Mouse (Mus musculus) stomach, embryonic 16.5 days (tissue): Measurements from ENCODE around the gene Samd4b. TPM values are rescaled to one million over a fixed set of nuclear protein-coding genes. Genes with fewer than 3 reads are reported as not detected.
"Not testable (repeated sequence)": the region's sequence is repeated elsewhere in the genome, so short reads cannot be mapped to it uniquely, and the experiment has no call there.

Experiments
- ATAC-seq: fragments of 200-750 bp; cut with Nextera tagmentation; 2 replicates; pipeline ENCODE4 v1.8.0; 2017; ENCODE audit warnings: moderate number of reproducible peaks, moderate TSS enrichment; ENCODE audit not compliant: insufficient read depth, low FRiP score
- H3K27ac ChIP-seq: fragments of 300-500 bp; sonication (generic); 2 replicates; pipeline ENCODE4 v1.5.1; 2014; ENCODE audit warnings: low read length
- H3K27me3 ChIP-seq: fragments of 300-500 bp; sonication (generic); 2 replicates; pipeline ENCODE4 v1.6.1; 2014; ENCODE audit warnings: low read length, control low read depth, mixed read lengths; ENCODE audit not compliant: control insufficient read depth, insufficient read depth
- H3K36me3 ChIP-seq: fragments of 300-500 bp; sonication (generic); 2 replicates; pipeline ENCODE4 v1.6.1; 2014; ENCODE audit warnings: low read length; ENCODE audit not compliant: control insufficient read depth, insufficient read depth
- H3K4me1 ChIP-seq: fragments of 300-500 bp; sonication (generic); 2 replicates; pipeline ENCODE4 v1.6.1; 2014; ENCODE audit warnings: low read length, control low read depth, mixed read lengths; ENCODE audit not compliant: control insufficient read depth, insufficient read depth
- H3K4me2 ChIP-seq: fragments of 300-500 bp; sonication (generic); 2 replicates; pipeline ENCODE4 v1.6.1; 2014; ENCODE audit warnings: low read depth, low read length, mixed read lengths
- H3K4me3 ChIP-seq: fragments of 300-500 bp; sonication (generic); replicated peaks from 2 replicates; pipeline ENCODE4 v1.5.1; 2014; ENCODE audit warnings: mild to moderate bottlenecking, low read length
- H3K9ac ChIP-seq: fragments of 300-500 bp; sonication (generic); 2 replicates; pipeline ENCODE4 v1.6.1; 2014; ENCODE audit warnings: low read length
- H3K9me3 ChIP-seq: fragments of 300-500 bp; sonication (generic); replicated peaks from 2 replicates; pipeline ENCODE4 v1.6.1; 2016; ENCODE audit warnings: low read length, control low read depth; ENCODE audit not compliant: control insufficient read depth
- WGBS: fragments of 180-500 bp; shearing (Covaris S2); extraction: QIAGEN DNeasy Blood & Tissue Kit; methylation state at CpG from one replicate; pipeline ENCODE4 v1.1.7; 2014; 5-methylcytosine and 5-hydroxymethylcytosine counted together
- polyA plus RNA-seq: library from polyadenylated mRNA; unstranded; fragments of >200 nt; fragmentation: Nextera tagmentation; extraction: Ambion mirVana; gene quantifications from 2 replicates; pipeline ENCODE4 v1.2.1, GENCODE M21; 2015

The Samd4b gene
- polyA plus RNA-seq, 1 experiment from 2014 or later: 10.9 TPM

DNA sequence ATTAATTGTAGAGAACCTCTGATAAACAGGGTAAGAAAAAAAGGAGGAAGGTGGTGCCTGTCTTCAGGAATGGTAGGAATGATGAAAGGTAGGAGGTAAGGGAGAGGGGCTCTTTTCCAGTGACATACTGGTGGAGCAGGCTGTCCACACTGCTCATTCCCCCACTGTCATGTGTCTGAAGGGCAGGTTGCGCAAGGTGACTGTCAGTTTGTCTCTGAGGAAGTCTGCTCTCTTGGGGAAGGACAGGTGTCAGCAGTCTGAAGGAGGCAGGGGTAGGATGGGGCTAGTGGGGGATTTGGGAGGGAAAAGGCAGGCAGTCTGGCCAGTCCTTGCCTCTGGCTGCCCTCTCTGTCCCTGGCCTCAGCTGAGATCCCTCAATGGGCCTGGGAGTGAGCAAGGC is 196.9 kb downstream of the Samd4b start:
- 94% methylated on average over 1 of the region's 1 CpGs for WGBS
- H3K4me2 ChIP-seq: no peak overlapping the region

DNA sequence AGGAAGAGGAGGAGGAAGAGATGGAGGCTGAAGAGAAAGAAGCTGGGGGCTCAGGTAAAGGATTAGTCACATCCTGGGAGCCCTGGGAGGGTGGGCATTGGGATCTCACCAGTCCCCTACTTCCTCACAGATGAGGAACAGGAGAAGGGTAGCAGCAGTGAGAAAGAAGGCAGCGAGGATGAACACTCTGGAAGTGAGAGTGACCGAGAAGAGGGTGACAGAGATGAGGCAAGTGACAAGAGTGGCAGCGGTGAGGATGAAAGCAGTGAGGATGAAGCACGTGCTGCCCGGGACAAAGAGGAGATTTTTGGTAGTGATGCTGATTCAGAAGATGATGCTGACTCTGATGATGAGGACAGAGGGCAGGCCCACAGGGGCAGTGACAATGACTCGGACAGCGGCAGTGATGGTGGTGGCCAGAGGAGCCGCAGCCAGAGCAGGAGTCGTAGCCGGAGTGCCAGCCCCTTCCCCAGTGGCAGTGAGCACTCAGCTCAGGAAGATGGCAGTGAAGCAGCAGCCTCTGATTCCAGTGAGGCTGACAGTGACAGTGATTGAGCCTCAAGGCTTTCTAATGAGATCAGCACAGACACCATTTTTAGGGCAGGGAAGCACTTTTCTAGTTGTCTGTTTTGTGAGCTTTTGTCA is 199.1 kb downstream of the Samd4b start:
- H3K4me3 ChIP-seq: no peak overlapping the region
- H3K36me3 ChIP-seq: peaks cover 23% of the 10 kb centered on the region
- H3K4me1 ChIP-seq: peaks cover 2% of the 10 kb centered on the region; the same call in 1 of the 2 replicates
- no peak overlapping the region for H3K9ac ChIP-seq
- no peaks in the 10 kb centered on the region for H3K27me3 ChIP-seq
- WGBS: 90% methylated on average over 10 of the region's 10 CpGs
- no peak for ATAC-seq
- no peak overlapping the region for H3K4me2 ChIP-seq
- H3K9me3 ChIP-seq: no peaks in the 10 kb centered on the region
- H3K27ac ChIP-seq: no peak overlapping the region

More for the DNA sequence above, 196.9 kb downstream of the Samd4b start:
- ATAC-seq: no peak
- H3K27me3 ChIP-seq: no peaks in the 10 kb centered on the region
- no peaks in the 10 kb centered on the region for H3K4me1 ChIP-seq
- H3K9ac ChIP-seq: no peak overlapping the region
- no peak overlapping the region for H3K27ac ChIP-seq
- H3K36me3 ChIP-seq: peaks cover 41% of the 10 kb centered on the region
- no peaks in the 10 kb centered on the region for H3K9me3 ChIP-seq
- no peak overlapping the region for H3K4me3 ChIP-seq

DNA sequence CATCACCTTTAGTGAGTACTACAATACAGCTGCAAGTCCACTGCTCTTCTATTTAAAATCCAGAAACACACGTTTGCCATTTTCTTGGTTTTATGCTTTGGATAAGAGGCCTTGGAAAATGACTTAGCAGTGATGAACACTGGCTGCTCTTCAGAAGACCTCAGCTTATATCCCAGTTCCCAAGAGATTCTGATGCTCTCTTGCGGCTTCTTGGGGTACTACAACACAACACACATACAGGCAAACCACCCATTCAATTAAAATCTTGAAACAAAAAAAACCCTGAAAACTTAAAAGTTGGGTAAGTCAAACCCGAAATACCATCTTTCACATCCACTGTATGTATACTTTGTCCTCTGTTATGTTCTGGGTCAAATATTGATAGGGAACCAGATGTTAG is 199.9 kb downstream of the Samd4b start:
- ATAC-seq: no peak
- Histone ChIP-seq H3K4me1 (peaks cover 7% of the 10 kb centered on the region; the same call in 1 of the 2 replicates), H3K4me2 (no peak overlapping the region), H3K27ac (no peak overlapping the region), H3K9ac (no peak overlapping the region), H3K9me3 (no peaks in the 10 kb centered on the region), H3K27me3 (no peaks in the 10 kb centered on the region), H3K36me3 (peaks cover 17% of the 10 kb centered on the region), H3K4me3 (no peak overlapping the region)
- WGBS: 58% methylated on average over 3 of the region's 3 CpGs

DNA sequence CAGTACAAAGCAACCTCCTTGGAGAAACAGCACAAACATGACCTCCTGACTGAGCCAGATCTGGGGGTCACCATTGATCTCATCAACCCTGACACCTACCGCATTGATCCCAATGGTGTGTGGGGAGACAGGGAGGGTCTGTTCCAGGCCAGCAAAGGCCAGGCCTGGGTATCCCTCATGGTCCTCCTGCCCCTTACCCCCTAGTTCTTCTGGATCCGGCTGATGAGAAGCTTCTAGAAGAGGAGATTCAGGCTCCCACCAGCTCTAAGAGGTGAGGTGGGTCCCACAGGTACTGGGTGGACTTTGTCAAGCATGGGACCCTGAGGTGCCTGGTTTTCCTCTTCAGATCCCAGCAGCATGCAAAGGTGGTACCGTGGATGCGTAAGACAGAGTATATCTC is 202.5 kb downstream of the Samd4b start:
- Histone ChIP-seq H3K4me2 (no peak overlapping the region), H3K9me3 (no peaks in the 10 kb centered on the region), H3K27ac (no peak overlapping the region), H3K9ac (no peak overlapping the region), H3K27me3 (no peaks in the 10 kb centered on the region), H3K4me1 (peaks cover 14% of the 10 kb centered on the region), H3K36me3 (0 out of 2 replicates have a peak, but pooled peaks cover 16% of the 10 kb centered on the region), H3K4me3 (no peak overlapping the region)
- 92% methylated on average over 4 of the region's 4 CpGs for WGBS
- ATAC-seq: no peak

DNA sequence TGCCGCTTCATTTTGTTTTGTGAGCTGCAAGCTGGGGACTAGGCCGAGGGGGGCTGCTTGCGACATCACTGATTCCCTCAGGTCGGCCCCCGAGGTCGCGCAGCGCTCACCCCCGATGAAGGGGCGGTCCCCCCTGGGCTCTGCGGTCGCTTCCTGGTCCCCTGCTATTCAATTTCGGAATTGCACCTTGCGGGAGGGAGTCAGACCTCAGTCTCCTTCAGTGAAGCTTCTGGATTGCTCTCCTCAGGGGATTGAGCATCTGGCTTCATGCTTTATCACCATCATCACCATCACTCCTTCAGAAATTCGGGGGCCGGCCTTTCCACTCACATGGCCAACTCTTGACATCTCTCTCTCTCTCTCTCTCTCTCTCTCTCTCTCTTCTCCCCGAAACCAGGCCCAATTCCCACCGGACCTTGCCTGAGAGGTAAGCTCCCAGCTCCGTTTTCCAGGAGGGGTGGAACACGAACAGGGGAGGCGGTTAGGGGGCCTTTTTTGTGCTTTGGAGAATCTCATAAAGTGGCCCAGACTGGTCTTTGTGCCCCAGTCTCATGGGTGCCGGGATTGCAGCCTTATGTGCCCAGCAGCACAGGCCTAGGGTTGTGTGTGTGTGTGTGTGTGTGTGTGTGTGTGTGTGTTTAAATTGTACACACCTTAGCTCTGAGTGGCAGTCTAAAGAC is 204.5 kb downstream of the Samd4b start:
- no peaks in the 10 kb centered on the region for H3K27me3 ChIP-seq
- H3K4me1 ChIP-seq: peaks cover 14% of the 10 kb centered on the region
- ATAC-seq: 0 out of 2 replicates have a peak, but pooled peaks have one; percentile 2
- no peaks in the 10 kb centered on the region for H3K9me3 ChIP-seq
- peak overlapping the region; percentile 84; the same call in 1 of the 2 replicates for H3K27ac ChIP-seq
- peak overlapping the region; percentile 97 for H3K4me3 ChIP-seq
- H3K4me2 ChIP-seq: peak overlapping the region; percentile 79
- WGBS: 4% methylated on average over 22 of the region's 22 CpGs
- H3K9ac ChIP-seq: peak overlapping the region; percentile 91
- peaks cover 19% of the 10 kb centered on the region; the same call in 1 of the 2 replicates for H3K36me3 ChIP-seq

DNA sequence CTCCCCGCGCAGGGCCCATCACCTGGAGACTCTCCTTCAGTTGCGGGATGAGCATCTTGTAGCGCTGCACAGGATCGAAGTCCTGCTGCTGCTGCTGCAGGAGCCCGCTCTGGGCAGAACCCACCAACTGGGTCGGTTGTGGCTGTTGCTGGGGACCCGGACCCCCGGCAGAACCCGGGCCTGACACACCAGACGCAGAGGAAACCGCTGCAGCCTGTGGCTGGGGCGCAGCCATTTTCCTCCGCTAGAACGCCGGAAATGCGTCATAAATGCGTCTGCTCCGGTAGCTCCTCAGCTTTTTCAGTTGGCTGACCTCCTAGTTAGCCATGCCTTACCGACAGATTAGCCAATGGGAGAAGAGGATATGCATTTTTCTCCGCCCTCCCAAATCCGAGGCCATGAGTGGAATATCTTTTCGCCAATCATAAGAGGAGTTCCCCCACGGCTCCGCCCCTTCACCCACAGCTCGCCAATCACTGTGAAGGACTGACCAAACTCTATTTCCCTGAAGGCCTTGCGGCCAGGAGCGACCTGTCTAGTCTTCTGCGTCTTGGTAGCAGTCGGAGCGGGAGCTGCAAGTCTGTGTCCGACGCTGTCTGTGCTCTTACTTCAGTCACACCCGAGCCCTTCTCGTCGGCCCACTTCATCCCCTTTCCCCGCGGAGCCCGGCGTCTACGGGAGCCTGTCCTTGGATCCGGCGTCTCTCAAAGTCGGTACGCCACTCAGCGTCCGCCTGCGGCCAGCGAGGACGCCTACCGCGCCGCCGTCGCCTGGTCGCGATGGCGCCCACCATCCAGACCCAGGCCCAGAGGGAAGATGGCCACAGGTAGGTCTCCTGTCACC is 205.3 kb downstream of the Samd4b start, which contains the start of the genes Med29 and Paf1:
Gene Med29, minus strand, starts transcription at position 280 of the 843 bp plus-strand sequence.
Gene Paf1, plus strand, starts transcription at position 523 of the 843 bp plus-strand sequence.
- peak within 1 kb of the TSS; percentile 79 for H3K4me2 ChIP-seq
- H3K4me1 ChIP-seq: peaks cover 14% of the 10 kb centered on the region
- peaks cover 15% of the 10 kb centered on the region; the same call in 1 of the 2 replicates for H3K36me3 ChIP-seq
- H3K4me3 ChIP-seq: peak within 1 kb of the TSS; percentile 97
- H3K27ac ChIP-seq: peak within 1 kb of the TSS; percentile 84
- peak; percentile 97 for ATAC-seq
- WGBS: under 1% methylated on average over 58 of the region's 58 CpGs
- peak within 1 kb of the TSS; percentile 91 for H3K9ac ChIP-seq
- H3K9me3 ChIP-seq: no peaks in the 10 kb centered on the region
- H3K27me3 ChIP-seq: no peaks in the 10 kb centered on the region

DNA sequence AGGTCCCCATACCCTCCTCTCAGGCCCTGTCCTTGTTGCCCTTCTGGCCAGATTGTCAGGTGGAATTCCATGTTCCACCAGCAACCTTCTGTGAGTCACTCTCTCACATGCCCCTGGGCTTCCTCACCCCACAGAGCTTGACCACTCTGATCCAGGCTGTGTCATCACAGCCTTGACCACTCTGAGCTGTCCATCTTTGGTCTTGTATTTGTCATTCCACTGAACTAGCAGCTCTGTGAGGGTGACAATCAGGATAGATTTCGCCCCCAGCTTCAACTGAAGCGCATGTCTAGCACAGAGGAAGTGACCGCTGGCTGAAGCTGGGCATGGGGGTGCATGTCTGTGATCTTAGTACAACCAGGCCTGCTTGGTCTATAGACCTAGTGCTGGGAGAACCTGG is 207.6 kb downstream of the Samd4b start:
- no peak for ATAC-seq
- H3K9me3 ChIP-seq: no peaks in the 10 kb centered on the region
- peaks cover 18% of the 10 kb centered on the region for H3K4me1 ChIP-seq
- H3K27ac ChIP-seq: no peak overlapping the region
- no peak overlapping the region for H3K4me2 ChIP-seq
- H3K4me3 ChIP-seq: no peak overlapping the region
- H3K9ac ChIP-seq: no peak overlapping the region
- H3K27me3 ChIP-seq: no peaks in the 10 kb centered on the region
- H3K36me3 ChIP-seq: peaks cover 10% of the 10 kb centered on the region; the same call in 1 of the 2 replicates
- 100% methylated on average over 3 of the region's 3 CpGs for WGBS

DNA sequence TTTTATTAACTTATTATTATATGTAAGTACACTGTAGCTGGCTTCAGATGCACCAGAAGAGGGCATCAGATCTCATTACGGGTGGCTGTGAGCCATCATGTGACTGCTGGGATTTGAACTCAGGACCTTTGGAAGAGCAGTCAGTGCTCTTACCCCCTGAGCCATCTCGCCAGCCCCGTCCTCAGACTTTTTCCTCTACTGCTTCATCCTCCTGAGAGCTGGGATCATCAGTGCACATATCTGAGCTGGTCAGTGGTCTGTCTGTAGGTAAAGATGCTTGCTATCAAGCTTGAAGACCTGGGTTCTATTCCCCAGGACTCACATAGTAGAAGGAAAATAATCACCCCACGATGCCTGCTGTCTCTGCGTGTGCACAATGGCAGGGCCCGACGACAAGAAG is 210.6 kb downstream of the Samd4b start:
- H3K27me3 ChIP-seq, ATAC-seq, H3K9me3 ChIP-seq, H3K4me2 ChIP-seq, H3K4me3 ChIP-seq, H3K27ac ChIP-seq, H3K9ac ChIP-seq: not testable (repeated sequence)
- H3K36me3 ChIP-seq: peaks cover 10% of the 10 kb centered on the region; the same call in 1 of the 2 replicates
- peaks cover 23% of the 10 kb centered on the region for H3K4me1 ChIP-seq
- 85% methylated on average over 7 of the region's 7 CpGs for WGBS
